Mouse (Mus musculus) MEL (cell line): Measurements from ENCODE around the gene Cmtm2a.
A peak's percentile ranks its signal among the peaks of the same experiment; 100 is the strongest.

ENCODE experiments used
- CTCF ChIP-seq, 3 experiments: IDR thresholded peaks in 2 of 3; conservative IDR thresholded peaks in 1 of 3; 2 replicates each; pipeline ENCODE4 v1.5.1; 2011 to 2012; ENCODE audit warnings: low read length in 3 of 3, low read depth in 2 of 3, mild to moderate bottlenecking in 2 of 3, improper control_type of control experiment in 1 of 3, inconsistent platforms in 1 of 3, mixed read lengths in 1 of 3, moderate library complexity in 1 of 3; ENCODE audit not compliant: control insufficient read depth in 1 of 3, insufficient read depth in 1 of 3, poor library complexity in 1 of 3, severe bottlenecking in 1 of 3
- JUND ChIP-seq: IDR thresholded peaks from 2 replicates; pipeline ENCODE4 v1.6.1; 2011; ENCODE audit warnings: low read depth, mild to moderate bottlenecking, improper control_type of control experiment, low read length
- KAT2A ChIP-seq: conservative IDR thresholded peaks from 2 replicates; pipeline ENCODE4 v1.6.1; 2012; ENCODE audit warnings: low read depth, low read length, improper control_type of control experiment, inconsistent platforms
- NRF1 ChIP-seq: IDR thresholded peaks from 2 replicates; pipeline ENCODE4 v1.6.1; 2014; ENCODE audit warnings: low read depth, mild to moderate bottlenecking, inconsistent platforms, low read length, improper control_type of control experiment, moderate library complexity; ENCODE audit not compliant: poor library complexity, insufficient read depth, severe bottlenecking
- POLR2A ChIP-seq, 2 experiments: IDR thresholded peaks; 2 replicates each; pipeline ENCODE4 v1.6.1; 2011 to 2012; ENCODE audit warnings: low read length in 2 of 2, mild to moderate bottlenecking in 2 of 2, control low read depth in 1 of 2, improper control_type of control experiment in 1 of 2, low read depth in 1 of 2, moderate library complexity in 1 of 2; ENCODE audit not compliant: control insufficient read depth in 1 of 2, insufficient read depth in 1 of 2, poor library complexity in 1 of 2
- POLR2AphosphoS2 ChIP-seq: IDR thresholded peaks from 2 replicates; pipeline ENCODE4 v1.6.1; 2011; ENCODE audit warnings: low read length, improper control_type of control experiment
- SIN3A ChIP-seq: IDR thresholded peaks from 2 replicates; pipeline ENCODE4 v1.6.1; 2012; ENCODE audit warnings: low read length, improper control_type of control experiment, inconsistent platforms
- ZKSCAN1 ChIP-seq: IDR thresholded peaks from 2 replicates; pipeline ENCODE4 v1.6.1; 2012; ENCODE audit warnings: low read depth, mild to moderate bottlenecking, inconsistent platforms, low read length, improper control_type of control experiment, moderate library complexity

DNA sequence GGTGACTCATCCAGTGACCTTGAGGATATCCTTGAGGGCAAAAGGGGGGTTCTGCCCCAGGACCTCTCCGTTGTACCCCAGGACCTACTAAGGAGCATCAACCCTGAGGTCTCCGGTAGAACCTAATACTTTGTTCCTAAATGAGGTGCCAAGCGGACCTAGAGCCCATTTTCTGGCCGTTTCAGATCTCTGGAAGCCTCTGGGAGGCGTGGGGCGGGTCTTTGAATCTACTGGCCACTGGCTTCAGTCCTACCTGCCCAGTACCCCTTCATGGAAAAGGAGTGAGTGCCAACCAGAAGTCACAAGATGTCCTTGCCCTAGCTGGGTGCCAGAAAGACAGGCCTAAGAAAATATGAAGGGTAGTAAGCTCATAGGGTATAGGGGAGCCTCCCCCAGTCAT is 48.7 kb upstream of the Cmtm2a start:
- TF ChIP-seq POLR2AphosphoS2 (no peak), ZKSCAN1 (no peak), CTCF (IDR thresholded peaks at IDR 0.05 in 2 of 3, conservative IDR thresholded peaks at IDR 0.05 in 1 of 3; ENCODE audit: control insufficient read depth in 1 of 3, insufficient read depth in 1 of 3, low read depth in 2 of 3, low read length in 3 of 3, poor library complexity in 1 of 3, severe bottlenecking in 1 of 3) (no peak), POLR2A (IDR thresholded peaks at IDR 0.05; ENCODE audit: control insufficient read depth in 1 of 2, insufficient read depth in 1 of 2, low read depth in 1 of 2, low read length in 2 of 2, poor library complexity in 1 of 2) (0 out of 4 replicates have a peak, but pooled peaks of 1 of the 2 experiments have one; percentile 2), KAT2A (no peak), JUND (no peak), SIN3A (no peak), NRF1 (no peak)
